Comparison of ENCODE assay signal across 28 mouse cellular contexts in genomic region chr1:88497407-88497806, GRCm38 (mm10). TPM values are rescaled to one million over a fixed set of nuclear protein-coding genes. Genes with fewer than 3 reads are reported as not detected.
DNase-seq lines count a peak whose midpoint lies in the region; ATAC-seq lines count a peak whose summit lies in the region.
"Had no signal": no experiment of that assay in that cellular context is flagged by ENCODE, and none has a peak within 500 bp of the region (broad histone marks: within the 10 kb centered on the region; RNA-seq: fewer than 3 reads in every experiment).

No protein-coding gene starts in this region.

- no peak overlapping the region for H3K4me3 ChIP-seq in liver, embryonic 13.5 days (replicated peaks)
- H3K4me3 ChIP-seq: embryonic facial prominence, embryonic 12.5 days; erythroblast, embryonic 14.5 days; forebrain, embryonic 12.5 days; heart, adult 2 months; hindbrain, embryonic 15.5 days; limb, embryonic 12.5 days; liver, embryonic 12.5 days; myocyte; stomach, embryonic 15.5 days had no signal

- H3K27ac ChIP-seq in liver, embryonic 13.5 days: 0 out of 2 replicates have a peak overlapping the region, but pooled peaks have one; percentile 15
- H3K27ac ChIP-seq: embryonic facial prominence, embryonic 12.5 days; forebrain, embryonic 12.5 days; heart, adult 2 months; hindbrain, embryonic 15.5 days; limb, embryonic 12.5 days; liver, embryonic 12.5 days; stomach, embryonic 15.5 days had no signal

- DNase-seq in liver, embryonic 13.5 days: no peak
- no peak for DNase-seq in liver
- DNase-seq in CD4-positive, CD25-positive, alpha-beta regulatory T cell, adult 2 months (ENCODE audit: low read depth, low spot score): peak; percentile 63
- DNase-seq in T-cell, adult 2 months (ENCODE audit: low spot score): peak; percentile 45
- no peak for DNase-seq in heart, postnatal 4 days
- DNase-seq in lung, adult 18-20 months: no peak
- DNase-seq: adrenal gland, postnatal 25 days; cerebellum, adult 9-11 months; gastrocnemius, postnatal 36 days; heart, adult 2 months; kidney, postnatal 36 days; lung, embryonic 14.5 days; lung, postnatal 36 days; right cerebral cortex, postnatal 4 days had no signal

- H3K36me3 ChIP-seq in liver, embryonic 13.5 days: no peaks in the 10 kb centered on the region
- H3K36me3 ChIP-seq: embryonic facial prominence, embryonic 12.5 days; forebrain, embryonic 12.5 days; hindbrain, embryonic 15.5 days; limb, embryonic 12.5 days; liver, embryonic 12.5 days; stomach, embryonic 15.5 days had no signal

- H3K4me1 ChIP-seq in liver, embryonic 13.5 days (replicated peaks): peaks cover 67% of the 10 kb centered on the region
- H3K4me1 ChIP-seq: embryonic facial prominence, embryonic 12.5 days; forebrain, embryonic 12.5 days; hindbrain, embryonic 15.5 days; stomach, embryonic 15.5 days had no signal

- H3K9me3 ChIP-seq in liver, embryonic 13.5 days (replicated peaks): no peaks in the 10 kb centered on the region
- H3K9me3 ChIP-seq: embryonic facial prominence, embryonic 12.5 days; forebrain, embryonic 12.5 days; hindbrain, embryonic 15.5 days; limb, embryonic 12.5 days; liver, embryonic 12.5 days; stomach, embryonic 15.5 days had no signal

- H3K27me3 ChIP-seq in liver, embryonic 13.5 days: no peaks in the 10 kb centered on the region
- H3K27me3 ChIP-seq: embryonic facial prominence, embryonic 12.5 days; hindbrain, embryonic 15.5 days; limb, embryonic 12.5 days; liver, embryonic 12.5 days; stomach, embryonic 15.5 days had no signal

- 29% methylated on average over 3 of the region's 3 CpGs for WGBS in liver, embryonic 13.5 days (ENCODE audit: insufficient replicate concordance)

- no peak overlapping the region for H3K4me2 ChIP-seq in liver, embryonic 13.5 days
- H3K4me2 ChIP-seq: embryonic facial prominence, embryonic 12.5 days; forebrain, embryonic 12.5 days; hindbrain, embryonic 15.5 days; limb, embryonic 12.5 days; liver, embryonic 12.5 days; lung, embryonic 14.5 days; stomach, embryonic 15.5 days had no signal

- ATAC-seq in liver, embryonic 13.5 days (ENCODE audit: low read depth): no peak
- ATAC-seq in megakaryocyte-erythroid progenitor cell, adult 5-6 weeks (replicated peaks; ENCODE audit: low FRiP score, low TSS enrichment, poor library complexity, severe bottlenecking): 0 out of 2 replicates have a peak, but pooled peaks have one; percentile 41
- ATAC-seq: intestine, postnatal 0 days; liver, embryonic 12.5 days; midbrain, embryonic 16.5 days had no signal

- no peak overlapping the region for H3K9ac ChIP-seq in liver, embryonic 13.5 days
- H3K9ac ChIP-seq: embryonic facial prominence, embryonic 12.5 days; forebrain, embryonic 12.5 days; hindbrain, embryonic 15.5 days; limb, embryonic 12.5 days; liver, embryonic 12.5 days; lung, embryonic 14.5 days; stomach, embryonic 15.5 days had no signal

RNA-seq across cellular contexts. Expression of gene Glrp1, which starts 12.5 kb away (rescaled TPM):
- polyA plus RNA-seq in liver, embryonic 13.5 days (2015; fragmentation: Nextera tagmentation; extraction: Ambion mirVana): 0.09 and 0.17 TPM in 2 replicates
- total RNA-seq in megakaryocyte-erythroid progenitor cell, adult 5-6 weeks (2014; fragmentation: Nextera tagmentation): 1.7 TPM in 1 of 2 replicates, not detected in the other
- total RNA-seq in megakaryocyte-erythroid progenitor cell, adult 5-6 weeks (2017): 0.23 and 1.6 TPM in 2 replicates
- not detected for total RNA-seq in heart, postnatal 4 days (2021)
- total RNA-seq: adrenal gland, postnatal 25 days; gastrocnemius, adult 18-20 months; gastrocnemius, postnatal 36 days; left cerebral cortex, postnatal 14 days had no signal
- polyA plus RNA-seq: embryonic facial prominence, embryonic 12.5 days; erythroblast, embryonic 14.5 days; forebrain, embryonic 12.5 days; hindbrain, embryonic 15.5 days; intestine, postnatal 0 days; limb, embryonic 12.5 days; liver, embryonic 12.5 days; midbrain, embryonic 16.5 days; neural tube, embryonic 14.5 days; stomach, embryonic 15.5 days had no signal

Comparison
In these comparisons a context has a peak if more than half of its experiments do, and no peak if none do; other contexts are left out.
1. DNase-seq: peak in CD4-positive, CD25-positive, alpha-beta regulatory T cell, adult 2 months (single experiment) and T-cell, adult 2 months (single experiment); none in liver, embryonic 13.5 days (single experiment), liver (single experiment), heart, postnatal 4 days (single experiment) and lung, adult 18-20 months (0 of 2).